Mouse (Mus musculus): ENCODE results near the gene Polr2f. TPM values are rescaled to one million over a fixed set of nuclear protein-coding genes. Genes with fewer than 3 reads are reported as not detected.

The Polr2f gene
- polyA plus RNA-seq, 1 experiment from 2014 or later, result 320 TPM

DNA sequence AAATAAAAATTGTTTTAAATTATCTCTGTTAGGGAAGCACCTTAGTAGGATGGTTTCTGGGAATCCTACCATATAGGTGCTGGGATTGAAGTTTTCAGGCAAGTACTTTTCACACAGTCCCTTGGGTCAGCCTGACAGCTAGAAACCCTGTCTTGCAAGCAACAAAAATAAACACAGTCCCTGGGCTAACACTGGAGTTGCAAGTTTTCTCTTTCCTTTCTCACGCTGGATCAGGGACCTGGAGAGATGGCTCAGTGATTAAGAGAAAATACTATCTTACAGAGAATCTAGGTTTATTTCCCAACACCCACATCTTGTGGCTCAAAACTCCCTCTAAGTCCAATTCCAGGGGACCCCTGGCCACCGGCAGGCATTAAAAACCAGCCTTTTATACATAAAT, 43.7 kb upstream of the Polr2f start:
- H3K27ac ChIP-seq (replicated peaks), result peak overlapping the region; percentile 94
- H3K4me2 ChIP-seq (replicated peaks; ENCODE audit: low read depth), result peak overlapping the region; percentile 42
- peak overlapping the region; percentile 38; the same call in 1 of the 2 replicates for H3K9ac ChIP-seq (ENCODE audit: low read length)
- 10% methylated on average over 2 of the region's 2 CpGs for WGBS
- ATAC-seq (ENCODE audit: low FRiP score, low TSS enrichment) (no peak), DNase-seq (ENCODE audit: low spot score) (no peak)
- no peaks in the 10 kb centered on the region for H3K9me3 ChIP-seq (ENCODE audit: control insufficient read depth, low read length)
- H3K27me3 ChIP-seq (ENCODE audit: control insufficient read depth, insufficient read depth, low read length), result no peaks in the 10 kb centered on the region
- H3K4me3 ChIP-seq (ENCODE audit: low read depth, low read length), result no peak overlapping the region
- TF ChIP-seq EP300 (optimal IDR thresholded peaks at IDR 0.05), result no peak
- no peak for TF ChIP-seq CTCF (IDR thresholded peaks at IDR 0.05; ENCODE audit: low read depth)
- no peaks in the 10 kb centered on the region; the same call in 1 of the 2 replicates for H3K36me3 ChIP-seq (ENCODE audit: control insufficient read depth, insufficient read depth, low read length)
- peaks cover 19% of the 10 kb centered on the region for H3K4me1 ChIP-seq (replicated peaks; ENCODE audit: control insufficient read depth, insufficient read depth)

DNA sequence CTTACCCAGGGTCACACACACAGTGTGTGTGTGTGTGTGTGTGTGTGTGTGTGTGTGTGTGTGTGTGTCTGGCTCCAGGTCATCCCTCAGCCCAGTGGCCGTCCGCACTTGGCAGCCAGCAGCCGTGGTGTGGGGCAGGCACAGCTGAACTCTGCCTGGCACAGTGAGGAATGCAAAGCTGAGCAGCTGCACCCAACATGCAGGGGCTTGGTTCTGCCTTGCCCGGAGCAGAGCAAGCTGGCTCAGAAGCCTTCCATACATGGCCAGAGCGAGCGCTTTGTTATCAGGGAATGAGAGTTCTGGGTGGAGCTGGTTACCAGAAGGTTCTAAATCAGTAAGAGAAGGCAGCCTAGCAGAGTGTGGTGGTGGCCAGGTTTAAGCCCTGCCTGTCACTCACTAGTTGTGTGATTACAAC, 43.2 kb upstream of the Polr2f start:
- Histone ChIP-seq H3K9ac (ENCODE audit: low read length) (peak overlapping the region; percentile 38), H3K4me3 (ENCODE audit: low read depth, low read length) (no peak overlapping the region), H3K4me2 (replicated peaks; ENCODE audit: low read depth) (peak overlapping the region; percentile 42), H3K4me1 (replicated peaks; ENCODE audit: control insufficient read depth, insufficient read depth) (peaks cover 19% of the 10 kb centered on the region), H3K27me3 (ENCODE audit: control insufficient read depth, insufficient read depth, low read length) (no peaks in the 10 kb centered on the region), H3K36me3 (ENCODE audit: control insufficient read depth, insufficient read depth, low read length) (no peaks in the 10 kb centered on the region; the same call in 1 of the 2 replicates), H3K27ac (replicated peaks) (peak overlapping the region; percentile 94), H3K9me3 (ENCODE audit: control insufficient read depth, low read length) (no peaks in the 10 kb centered on the region)
- WGBS, result 9% methylated on average over 6 of the region's 6 CpGs
- ATAC-seq (ENCODE audit: low FRiP score, low TSS enrichment) (peak; percentile 85), DNase-seq (ENCODE audit: low spot score) (peak; percentile 75)
- TF ChIP-seq CTCF (IDR thresholded peaks at IDR 0.05; ENCODE audit: low read depth), result no peak
- TF ChIP-seq EP300 (optimal IDR thresholded peaks at IDR 0.05), result no peak

DNA sequence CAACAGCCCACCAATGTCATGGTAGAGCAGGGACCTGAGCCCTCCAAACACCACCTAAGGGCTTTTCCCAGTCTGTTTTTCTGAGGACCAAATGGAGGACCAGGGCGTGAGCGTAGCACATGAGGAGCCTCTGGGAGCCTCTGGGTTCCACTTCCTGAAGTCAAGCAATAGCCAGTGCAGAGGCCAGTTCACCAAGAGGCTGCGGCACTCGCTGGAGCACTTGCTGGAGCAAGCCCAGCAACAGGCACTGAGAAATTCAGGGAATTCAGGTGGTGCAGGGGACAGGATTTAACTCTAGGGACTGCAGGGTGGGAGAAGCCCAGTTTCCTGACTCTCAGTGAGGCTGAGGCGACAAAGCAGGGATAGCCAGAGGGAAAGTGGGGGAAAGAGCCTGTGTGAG, 42.6 kb upstream of the Polr2f start:
- Histone ChIP-seq H3K4me3 (ENCODE audit: low read depth, low read length) (no peak overlapping the region), H3K27me3 (ENCODE audit: control insufficient read depth, insufficient read depth, low read length) (no peaks in the 10 kb centered on the region), H3K36me3 (ENCODE audit: control insufficient read depth, insufficient read depth, low read length) (no peaks in the 10 kb centered on the region; the same call in 1 of the 2 replicates), H3K9me3 (ENCODE audit: control insufficient read depth, low read length) (no peaks in the 10 kb centered on the region), H3K4me1 (replicated peaks; ENCODE audit: control insufficient read depth, insufficient read depth) (peaks cover 19% of the 10 kb centered on the region), H3K4me2 (replicated peaks; ENCODE audit: low read depth) (no peak overlapping the region), H3K9ac (ENCODE audit: low read length) (peak overlapping the region; percentile 27), H3K27ac (replicated peaks) (peak overlapping the region; percentile 94)
- DNase-seq (ENCODE audit: low spot score) (no peak), ATAC-seq (ENCODE audit: low FRiP score, low TSS enrichment) (peak; percentile 14; the same call in 1 of the 2 replicates)
- TF ChIP-seq CTCF (IDR thresholded peaks at IDR 0.05; ENCODE audit: low read depth), result no peak
- TF ChIP-seq EP300 (optimal IDR thresholded peaks at IDR 0.05), result no peak
- WGBS, result 52% methylated on average over 5 of the region's 5 CpGs

DNA sequence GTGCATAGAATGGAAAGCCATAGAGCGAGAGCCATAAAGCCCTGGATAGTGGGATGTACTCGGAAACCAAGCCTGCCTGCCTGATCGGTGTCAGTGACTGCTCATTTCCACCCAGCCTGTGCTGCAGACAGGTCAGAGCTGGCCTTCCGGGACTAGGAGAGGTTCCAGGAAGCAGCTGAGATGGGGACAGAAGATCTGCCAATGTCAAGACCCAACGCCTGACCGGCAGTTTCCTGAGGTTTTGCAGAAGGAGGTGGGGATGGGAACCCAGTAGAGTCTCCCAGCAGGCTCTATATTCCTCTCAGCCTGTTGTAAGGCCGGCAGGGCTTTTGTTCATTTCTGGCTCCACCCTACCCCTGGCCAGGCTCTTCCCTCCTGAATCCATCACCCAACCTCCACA, 41.9 kb upstream of the Polr2f start:
- 49% methylated on average over 7 of the region's 7 CpGs for WGBS
- Histone ChIP-seq H3K4me2 (replicated peaks; ENCODE audit: low read depth) (no peak overlapping the region), H3K4me1 (replicated peaks; ENCODE audit: control insufficient read depth, insufficient read depth) (peaks cover 19% of the 10 kb centered on the region), H3K9me3 (ENCODE audit: control insufficient read depth, low read length) (no peaks in the 10 kb centered on the region), H3K27ac (replicated peaks) (peak overlapping the region; percentile 94), H3K36me3 (ENCODE audit: control insufficient read depth, insufficient read depth, low read length) (no peaks in the 10 kb centered on the region; the same call in 1 of the 2 replicates), H3K4me3 (ENCODE audit: low read depth, low read length) (no peak overlapping the region), H3K9ac (ENCODE audit: low read length) (0 out of 2 replicates have a peak overlapping the region, but pooled peaks have one; percentile 18), H3K27me3 (ENCODE audit: control insufficient read depth, insufficient read depth, low read length) (no peaks in the 10 kb centered on the region)
- ATAC-seq (ENCODE audit: low FRiP score, low TSS enrichment), result no peak
- TF ChIP-seq CTCF (IDR thresholded peaks at IDR 0.05; ENCODE audit: low read depth) (no peak), EP300 (optimal IDR thresholded peaks at IDR 0.05) (no peak)
- no peak for DNase-seq (ENCODE audit: low spot score)

DNA sequence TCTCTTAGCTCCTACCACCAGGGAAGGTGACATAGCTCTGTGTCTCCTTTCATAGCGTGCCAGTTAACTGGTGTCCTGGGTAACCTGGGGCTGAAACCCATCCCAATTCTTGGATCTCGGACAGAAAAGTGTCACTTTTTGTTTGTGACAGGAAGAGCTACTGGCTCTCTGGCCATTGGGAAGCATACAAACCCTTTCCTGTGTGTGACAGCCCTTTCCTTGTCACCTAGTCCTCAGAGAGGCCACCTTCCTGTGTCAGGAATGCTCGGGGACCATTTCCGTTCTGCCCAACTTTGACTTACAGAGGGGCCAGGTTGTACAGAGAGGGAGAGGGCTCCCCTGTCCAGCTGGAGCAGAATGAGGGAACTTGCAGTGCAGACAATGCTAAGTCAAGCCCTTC, 41.4 kb upstream of the Polr2f start:
- TF ChIP-seq EP300 (optimal IDR thresholded peaks at IDR 0.05) (no peak), CTCF (IDR thresholded peaks at IDR 0.05; ENCODE audit: low read depth) (no peak)
- no peak for DNase-seq (ENCODE audit: low spot score)
- peaks cover 19% of the 10 kb centered on the region for H3K4me1 ChIP-seq (replicated peaks; ENCODE audit: control insufficient read depth, insufficient read depth)
- WGBS, result 78% methylated on average over 4 of the region's 4 CpGs
- H3K27me3 ChIP-seq (ENCODE audit: control insufficient read depth, insufficient read depth, low read length), result no peaks in the 10 kb centered on the region
- H3K9me3 ChIP-seq (ENCODE audit: control insufficient read depth, low read length), result no peaks in the 10 kb centered on the region
- 0 out of 2 replicates have a peak overlapping the region, but pooled peaks have one; percentile 18 for H3K9ac ChIP-seq (ENCODE audit: low read length)
- ATAC-seq (ENCODE audit: low FRiP score, low TSS enrichment), result no peak
- no peaks in the 10 kb centered on the region for H3K36me3 ChIP-seq (ENCODE audit: control insufficient read depth, insufficient read depth, low read length)
- no peak overlapping the region for H3K4me2 ChIP-seq (replicated peaks; ENCODE audit: low read depth)
- H3K27ac ChIP-seq (replicated peaks), result peak overlapping the region; percentile 94
- no peak overlapping the region for H3K4me3 ChIP-seq (ENCODE audit: low read depth, low read length)

DNA sequence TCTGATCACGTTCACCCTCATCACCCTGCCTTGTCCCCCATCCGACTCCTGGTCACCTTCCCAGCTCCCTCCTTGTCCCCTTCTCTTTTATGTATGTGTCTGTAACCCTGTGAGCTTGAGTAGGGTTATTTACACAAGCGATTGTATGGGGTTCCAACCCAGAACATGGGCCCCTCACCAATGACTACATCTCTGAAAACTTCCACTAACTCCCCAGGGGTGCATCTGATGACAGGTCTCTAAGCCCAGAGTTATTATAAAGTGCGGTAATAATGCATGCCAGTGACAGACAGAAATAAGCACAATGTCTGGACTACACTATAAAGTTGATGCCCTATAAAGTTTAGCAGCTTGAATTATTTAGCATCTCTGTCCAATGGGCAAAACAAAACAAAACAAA, 40.4 kb upstream of the Polr2f start:
- Histone ChIP-seq H3K9me3 (ENCODE audit: control insufficient read depth, low read length) (no peaks in the 10 kb centered on the region), H3K27me3 (ENCODE audit: control insufficient read depth, insufficient read depth, low read length) (no peaks in the 10 kb centered on the region), H3K9ac (ENCODE audit: low read length) (no peak overlapping the region), H3K27ac (replicated peaks) (no peak overlapping the region; the same call in 1 of the 2 replicates), H3K4me3 (ENCODE audit: low read depth, low read length) (no peak overlapping the region), H3K4me1 (replicated peaks; ENCODE audit: control insufficient read depth, insufficient read depth) (peaks cover 19% of the 10 kb centered on the region), H3K36me3 (ENCODE audit: control insufficient read depth, insufficient read depth, low read length) (no peaks in the 10 kb centered on the region), H3K4me2 (replicated peaks; ENCODE audit: low read depth) (no peak overlapping the region)
- TF ChIP-seq CTCF (IDR thresholded peaks at IDR 0.05; ENCODE audit: low read depth) (no peak), EP300 (optimal IDR thresholded peaks at IDR 0.05) (no peak)
- no peak for DNase-seq (ENCODE audit: low spot score)
- WGBS, result 63% methylated on average over 4 of the region's 4 CpGs
- no peak for ATAC-seq (ENCODE audit: low FRiP score, low TSS enrichment)

Data from stomach, postnatal 0 days (tissue).